Mouse (Mus musculus) stomach, embryonic 14.5 days (tissue): Measurements from ENCODE around the gene Olfr983. TPM values are rescaled to one million over a fixed set of nuclear protein-coding genes. Genes with fewer than 3 reads are reported as not detected.

Source experiments
- ATAC-seq: fragments of 200-750 bp; cut with Nextera tagmentation; 2 replicates; pipeline ENCODE4 v1.8.0; 2017; ENCODE audit warnings: low read depth, moderate TSS enrichment; ENCODE audit not compliant: insufficient number of reproducible peaks, insufficient read depth, low FRiP score
- H3K27ac ChIP-seq: fragments of 300-500 bp; sonication (generic); 2 replicates; pipeline ENCODE4 v1.5.1; 2014; ENCODE audit warnings: mild to moderate bottlenecking, low read length, moderate library complexity, mixed read lengths
- H3K27me3 ChIP-seq: fragments of 300-500 bp; sonication (generic); 2 replicates; pipeline ENCODE4 v1.6.1; 2014; ENCODE audit warnings: low read length, control low read depth, mixed read lengths; ENCODE audit not compliant: control insufficient read depth, insufficient read depth
- H3K36me3 ChIP-seq: fragments of 300-500 bp; sonication (generic); 2 replicates; pipeline ENCODE4 v1.6.1; 2014; ENCODE audit warnings: mild to moderate bottlenecking, control low read depth, low read length, moderate library complexity, mixed read lengths; ENCODE audit not compliant: control insufficient read depth, insufficient read depth
- H3K4me1 ChIP-seq: fragments of 300-500 bp; sonication (generic); 2 replicates; pipeline ENCODE4 v1.6.1; 2014; ENCODE audit warnings: low read length, control low read depth, mixed read lengths; ENCODE audit not compliant: control insufficient read depth, insufficient read depth
- H3K4me2 ChIP-seq: fragments of 300-500 bp; sonication (generic); replicated peaks from 2 replicates; pipeline ENCODE4 v1.6.1; 2014; ENCODE audit warnings: low read depth, low read length, control low read depth
- H3K4me3 ChIP-seq: fragments of 300-500 bp; sonication (generic); 2 replicates; pipeline ENCODE4 v1.5.1; 2014; ENCODE audit warnings: low read depth, low read length, control low read depth
- H3K9ac ChIP-seq: fragments of 300-500 bp; sonication (generic); replicated peaks from 2 replicates; pipeline ENCODE4 v1.6.1; 2014; ENCODE audit warnings: low read depth, mild to moderate bottlenecking, control low read depth, low read length, moderate library complexity, mixed read lengths
- H3K9me3 ChIP-seq: fragments of 300-500 bp; sonication (generic); 2 replicates; pipeline ENCODE4 v1.6.1; 2016; ENCODE audit warnings: low read depth, low read length, control low read depth; ENCODE audit not compliant: control insufficient read depth
- WGBS: fragments of 180-500 bp; shearing (Covaris S2); extraction: QIAGEN DNeasy Blood & Tissue Kit; methylation state at CpG from one replicate; pipeline ENCODE4 v1.1.7; 2014; 5-methylcytosine and 5-hydroxymethylcytosine counted together
- polyA plus RNA-seq: library from polyadenylated mRNA; unstranded; fragments of >200 nt; fragmentation: Nextera tagmentation; extraction: Ambion mirVana; gene quantifications from 2 replicates; pipeline ENCODE4 v1.2.1, GENCODE M21; 2014

Gene Olfr983
- not detected in 2 replicates for polyA plus RNA-seq

GRCm38 (mm10) chr9:40093495-40093894 is at the start of gene Olfr983:
TSS of gene Olfr983 (minus strand) at chr9:40093595.
- H3K9ac ChIP-seq, result no peak within 1 kb of the TSS
- ATAC-seq, result no peak
- WGBS, result 91% methylated on average over 2 of the region's 2 CpGs

GRCm38 (mm10) chr9:40141544-40141943 is 48.1 kb upstream of the Olfr983 start:
- WGBS, result 68% methylated on average over 1 of the region's 1 CpGs
- Histone ChIP-seq H3K4me2 (no peak overlapping the region), H3K27ac (no peak overlapping the region), H3K9ac (no peak overlapping the region), H3K27me3 (no peaks in the 10 kb centered on the region), H3K4me1 (no peaks in the 10 kb centered on the region), H3K4me3 (no peak overlapping the region), H3K36me3 (no peaks in the 10 kb centered on the region), H3K9me3 (no peaks in the 10 kb centered on the region)
- ATAC-seq, result no peak

More at GRCm38 (mm10) chr9:40093495-40093894, at the start of gene Olfr983:
- no peaks in the 10 kb centered on the region for H3K36me3 ChIP-seq
- no peaks in the 10 kb centered on the region for H3K4me1 ChIP-seq
- no peaks in the 10 kb centered on the region for H3K27me3 ChIP-seq
- no peaks in the 10 kb centered on the region for H3K9me3 ChIP-seq
- H3K27ac ChIP-seq, result no peak within 1 kb of the TSS
- no peak within 1 kb of the TSS for H3K4me3 ChIP-seq
- no peak within 1 kb of the TSS for H3K4me2 ChIP-seq

- no peak for ATAC-seq
These were observed 46.1 kb upstream of the Olfr983 start for GRCm38 (mm10) chr9:40139484-40139883.

GRCm38 (mm10) chr9:40136987-40137688 is 43.7 kb upstream of the Olfr983 start:
- Histone ChIP-seq H3K27me3 (no peaks in the 10 kb centered on the region), H3K27ac (no peak overlapping the region), H3K36me3 (no peaks in the 10 kb centered on the region), H3K9ac (no peak overlapping the region), H3K9me3 (no peaks in the 10 kb centered on the region), H3K4me2 (no peak overlapping the region), H3K4me3 (no peak overlapping the region), H3K4me1 (no peaks in the 10 kb centered on the region)
- WGBS, result 77% methylated on average over 6 of the region's 6 CpGs
- ATAC-seq, result no peak

More at GRCm38 (mm10) chr9:40139484-40139883, 46.1 kb upstream of the Olfr983 start:
- H3K27me3 ChIP-seq, result no peaks in the 10 kb centered on the region
- no peak overlapping the region for H3K27ac ChIP-seq
- H3K4me2 ChIP-seq, result no peak overlapping the region
- no peaks in the 10 kb centered on the region for H3K4me1 ChIP-seq
- WGBS, result 51% methylated on average over 4 of the region's 4 CpGs
- no peak overlapping the region for H3K9ac ChIP-seq
- no peaks in the 10 kb centered on the region for H3K9me3 ChIP-seq
- H3K4me3 ChIP-seq, result no peak overlapping the region
- H3K36me3 ChIP-seq, result no peaks in the 10 kb centered on the region

- no peak for ATAC-seq
These were observed 37.2 kb upstream of the Olfr983 start for GRCm38 (mm10) chr9:40130556-40130955.

GRCm38 (mm10) chr9:40130084-40130483 is 36.7 kb upstream of the Olfr983 start, which contains the start of gene Olfr985:
TSS of gene Olfr985 (minus strand) at chr9:40130184.
- H3K36me3 ChIP-seq, result no peaks in the 10 kb centered on the region
- H3K4me3 ChIP-seq, result no peak within 1 kb of the TSS
- H3K27me3 ChIP-seq, result no peaks in the 10 kb centered on the region
- H3K4me1 ChIP-seq, result no peaks in the 10 kb centered on the region
- H3K9ac ChIP-seq, result no peak within 1 kb of the TSS
- no peak within 1 kb of the TSS for H3K4me2 ChIP-seq
- no peak within 1 kb of the TSS for H3K27ac ChIP-seq
- WGBS, result 78% methylated on average over 1 of the region's 1 CpGs
- H3K9me3 ChIP-seq, result no peaks in the 10 kb centered on the region
- ATAC-seq, result no peak

More at GRCm38 (mm10) chr9:40130556-40130955, 37.2 kb upstream of the Olfr983 start:
- H3K27ac ChIP-seq, result no peak overlapping the region
- H3K9me3 ChIP-seq, result no peaks in the 10 kb centered on the region
- H3K27me3 ChIP-seq, result no peaks in the 10 kb centered on the region
- H3K4me1 ChIP-seq, result no peaks in the 10 kb centered on the region
- 86% methylated on average over 1 of the region's 1 CpGs for WGBS
- H3K9ac ChIP-seq, result no peak overlapping the region
- no peaks in the 10 kb centered on the region for H3K36me3 ChIP-seq
- H3K4me3 ChIP-seq, result no peak overlapping the region
- no peak overlapping the region for H3K4me2 ChIP-seq

GRCm38 (mm10) chr9:40117287-40117659 is 23.9 kb upstream of the Olfr983 start:
- Histone ChIP-seq H3K9me3 (no peaks in the 10 kb centered on the region), H3K27ac (peak overlapping the region; percentile 4; the same call in 1 of the 2 replicates), H3K4me2 (no peak overlapping the region), H3K27me3 (no peaks in the 10 kb centered on the region), H3K36me3 (no peaks in the 10 kb centered on the region), H3K4me1 (no peaks in the 10 kb centered on the region), H3K4me3 (no peak overlapping the region), H3K9ac (no peak overlapping the region)
- no peak for ATAC-seq
- 74% methylated on average over 5 of the region's 5 CpGs for WGBS

- no peaks in the 10 kb centered on the region for H3K36me3 ChIP-seq
- WGBS, result 48% methylated on average over 10 of the region's 10 CpGs
- no peak overlapping the region for H3K4me2 ChIP-seq
- peak overlapping the region; percentile 4; the same call in 1 of the 2 replicates for H3K27ac ChIP-seq
- no peak overlapping the region for H3K9ac ChIP-seq
- H3K27me3 ChIP-seq, result no peaks in the 10 kb centered on the region
- no peaks in the 10 kb centered on the region for H3K4me1 ChIP-seq
- H3K4me3 ChIP-seq, result no peak overlapping the region
- ATAC-seq, result 0 out of 2 replicates have a peak, but pooled peaks have one; percentile 49
- H3K9me3 ChIP-seq, result no peaks in the 10 kb centered on the region
These were observed 23.4 kb upstream of the Olfr983 start for GRCm38 (mm10) chr9:40116645-40117286.
